Mouse (Mus musculus): Measurements from ENCODE around the gene Gm20683.

The Gm20683 gene

GRCm38 (mm10) chr17:25840519-25840918 lies 1.0 kb downstream of the Gm20683 start:
- no peak for DNase-seq (ENCODE audit: low read depth)

- no peak for DNase-seq (ENCODE audit: low read depth)
These were observed 1.9 kb downstream of the Gm20683 start for GRCm38 (mm10) chr17:25839455-25840235.

GRCm38 (mm10) chr17:25838904-25839303 lies 2.7 kb downstream of the Gm20683 start:
- no peak for DNase-seq (ENCODE audit: low read depth)

- peak; percentile 32 for DNase-seq (ENCODE audit: low read depth)
These were observed 4.0 kb downstream of the Gm20683 start for GRCm38 (mm10) chr17:25837533-25837932.

- peak; percentile 57 for DNase-seq (ENCODE audit: low read depth)
These were observed 4.5 kb downstream of the Gm20683 start, which contains the start of gene Rhbdl1 for GRCm38 (mm10) chr17:25837076-25837410. Gene Rhbdl1 (minus strand): TSS chr17:25837295.

- no peak for DNase-seq (ENCODE audit: low read depth)
These were observed 5.0 kb downstream of the Gm20683 start for GRCm38 (mm10) chr17:25836397-25837075.

- DNase-seq (ENCODE audit: low read depth), result no peak
These were observed 5.7 kb downstream of the Gm20683 start for GRCm38 (mm10) chr17:25835816-25836215.

GRCm38 (mm10) chr17:25835301-25835700 lies 6.3 kb downstream of the Gm20683 start:
- DNase-seq (ENCODE audit: low read depth), result no peak

GRCm38 (mm10) chr17:25834595-25835222 lies 6.9 kb downstream of the Gm20683 start:
- no peak for DNase-seq (ENCODE audit: low read depth)

- peak; percentile 28 for DNase-seq (ENCODE audit: low read depth)
These were observed 7.5 kb downstream of the Gm20683 start for GRCm38 (mm10) chr17:25833961-25834594.

- DNase-seq (ENCODE audit: low read depth), result no peak
These were observed 8.3 kb downstream of the Gm20683 start, which contains the start of gene Stub1 for GRCm38 (mm10) chr17:25833291-25833663. Gene Stub1 (minus strand): TSS chr17:25833404.

GRCm38 (mm10) chr17:25832436-25833290 lies 8.9 kb downstream of the Gm20683 start:
- DNase-seq (ENCODE audit: low read depth), result peak; percentile 98

GRCm38 (mm10) chr17:25831451-25832281 lies 9.9 kb downstream of the Gm20683 start:
- peak; percentile 20 for DNase-seq (ENCODE audit: low read depth)

- DNase-seq (ENCODE audit: low read depth), result no peak
These were observed 10.6 kb downstream of the Gm20683 start for GRCm38 (mm10) chr17:25830806-25831431.

- DNase-seq (ENCODE audit: low read depth), result no peak
These were observed 11.3 kb downstream of the Gm20683 start for GRCm38 (mm10) chr17:25830200-25830753.

GRCm38 (mm10) chr17:25829558-25830017 lies 12.0 kb downstream of the Gm20683 start:
- DNase-seq (ENCODE audit: low read depth), result no peak

- DNase-seq (ENCODE audit: low read depth), result peak; percentile 87
These were observed 12.6 kb downstream of the Gm20683 start, which contains the start of gene Jmjd8 for GRCm38 (mm10) chr17:25828712-25829557. Gene Jmjd8 (plus strand): TSS chr17:25828867.

- DNase-seq (ENCODE audit: low read depth), result peak; percentile 25
These were observed 13.4 kb downstream of the Gm20683 start for GRCm38 (mm10) chr17:25828223-25828594.
